In the genomic region with DNA sequence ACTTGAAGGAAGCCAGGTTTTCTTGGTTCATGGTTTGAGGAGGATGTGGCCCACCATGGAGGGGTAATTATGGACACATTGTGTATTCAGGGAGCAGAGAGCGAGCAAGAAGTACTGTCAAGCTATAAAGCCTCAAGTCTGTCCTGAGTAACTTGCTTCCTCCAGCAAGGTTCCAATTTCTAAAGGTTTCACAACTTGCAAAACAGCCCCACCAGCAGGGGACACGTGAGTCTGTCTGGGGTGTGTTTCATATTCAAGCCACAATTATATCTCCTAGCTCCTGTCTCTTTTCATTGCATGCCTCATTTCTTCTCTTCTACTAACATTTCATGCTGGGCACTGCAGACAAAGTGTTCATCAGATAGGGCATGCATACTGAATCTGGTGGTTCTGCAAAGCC, we compare ENCODE assay signal across 23 mouse cellular contexts. TPM values are rescaled to one million over a fixed set of nuclear protein-coding genes. Genes with fewer than 3 reads are reported as not detected.
DNase-seq lines count a peak whose midpoint lies in the region; ATAC-seq and TF ChIP-seq lines count a peak whose summit lies in the region.
"Had no signal": no experiment of that assay in that cellular context is flagged by ENCODE, and none has a peak within 500 bp of the region (broad histone marks: within the 10 kb centered on the region; RNA-seq: fewer than 3 reads in every experiment).

No protein-coding gene starts in this region.

- H3K4me3 ChIP-seq in hindbrain, postnatal 0 days (ENCODE audit: low read length): no peak overlapping the region
- no peak overlapping the region for H3K4me3 ChIP-seq in hindbrain, embryonic 11.5 days (ENCODE audit: low read depth, low read length)
- no peak overlapping the region for H3K4me3 ChIP-seq in hindbrain, embryonic 12.5 days
- H3K4me3 ChIP-seq: embryonic facial prominence, embryonic 13.5 days; forebrain, embryonic 15.5 days; limb, embryonic 12.5 days; liver, embryonic 13.5 days; midbrain, embryonic 12.5 days; neural tube, embryonic 12.5 days had no signal

- H3K9me3 ChIP-seq in hindbrain, postnatal 0 days (ENCODE audit: low read length): no peaks in the 10 kb centered on the region
- no peaks in the 10 kb centered on the region for H3K9me3 ChIP-seq in hindbrain, embryonic 11.5 days (ENCODE audit: control insufficient read depth, low read length)
- H3K9me3 ChIP-seq in hindbrain, embryonic 12.5 days (replicated peaks): no peaks in the 10 kb centered on the region
- H3K9me3 ChIP-seq: embryonic facial prominence, embryonic 13.5 days; forebrain, embryonic 15.5 days; limb, embryonic 12.5 days; liver, embryonic 13.5 days; midbrain, embryonic 12.5 days; neural tube, embryonic 12.5 days had no signal

- WGBS in hindbrain, postnatal 0 days: 37% methylated on average over 2 of the region's 2 CpGs
- 48% methylated on average over 2 of the region's 2 CpGs for WGBS in hindbrain, embryonic 11.5 days
- WGBS in hindbrain, embryonic 12.5 days: 45% methylated on average over 2 of the region's 2 CpGs

- TF ChIP-seq CTCF in hindbrain, postnatal 0 days (IDR thresholded peaks at IDR 0.05; ENCODE audit: low read depth): peak; percentile 9; the same call in 1 of the 2 replicates

- no peak overlapping the region for H3K9ac ChIP-seq in hindbrain, postnatal 0 days (replicated peaks; ENCODE audit: low read length)
- no peak overlapping the region for H3K9ac ChIP-seq in hindbrain, embryonic 11.5 days (ENCODE audit: low read depth, low read length)
- H3K9ac ChIP-seq in hindbrain, embryonic 12.5 days: no peak overlapping the region
- H3K9ac ChIP-seq: embryonic facial prominence, embryonic 13.5 days; forebrain, embryonic 15.5 days; limb, embryonic 12.5 days; liver, embryonic 13.5 days; lung, embryonic 14.5 days; midbrain, embryonic 12.5 days; neural tube, embryonic 12.5 days had no signal

- no peaks in the 10 kb centered on the region for H3K27me3 ChIP-seq in hindbrain, postnatal 0 days (ENCODE audit: insufficient read depth, low read length)
- H3K27me3 ChIP-seq in hindbrain, embryonic 11.5 days (ENCODE audit: control insufficient read depth, insufficient read depth, low read length): no peaks in the 10 kb centered on the region
- H3K27me3 ChIP-seq in hindbrain, embryonic 12.5 days: no peaks in the 10 kb centered on the region
- H3K27me3 ChIP-seq: embryonic facial prominence, embryonic 13.5 days; forebrain, embryonic 15.5 days; limb, embryonic 12.5 days; liver, embryonic 13.5 days; midbrain, embryonic 12.5 days; neural tube, embryonic 12.5 days had no signal

- no peak for ATAC-seq in hindbrain, postnatal 0 days
- no peak for ATAC-seq in hindbrain, embryonic 11.5 days (ENCODE audit: low FRiP score)
- ATAC-seq in hindbrain, embryonic 12.5 days (ENCODE audit: low FRiP score): no peak
- ATAC-seq: forebrain, embryonic 15.5 days had no signal

- no peaks in the 10 kb centered on the region for H3K36me3 ChIP-seq in hindbrain, postnatal 0 days (ENCODE audit: insufficient read depth, low read length)
- H3K36me3 ChIP-seq in hindbrain, embryonic 11.5 days (ENCODE audit: control insufficient read depth, insufficient read depth, low read length): no peaks in the 10 kb centered on the region
- no peaks in the 10 kb centered on the region for H3K36me3 ChIP-seq in hindbrain, embryonic 12.5 days
- H3K36me3 ChIP-seq: embryonic facial prominence, embryonic 13.5 days; forebrain, embryonic 15.5 days; limb, embryonic 12.5 days; liver, embryonic 13.5 days; midbrain, embryonic 12.5 days; neural tube, embryonic 12.5 days had no signal

- no peak overlapping the region for H3K27ac ChIP-seq in hindbrain, postnatal 0 days
- H3K27ac ChIP-seq in hindbrain, embryonic 11.5 days (ENCODE audit: low read depth, low read length): no peak overlapping the region
- H3K27ac ChIP-seq in hindbrain, embryonic 12.5 days: no peak overlapping the region
- H3K27ac ChIP-seq: embryonic facial prominence, embryonic 13.5 days; forebrain, embryonic 15.5 days; limb, embryonic 12.5 days; liver, embryonic 13.5 days; midbrain, embryonic 12.5 days; neural tube, embryonic 12.5 days had no signal

- DNase-seq in hindbrain, postnatal 0 days (ENCODE audit: low spot score): no peak
- no peak for DNase-seq in hindbrain, embryonic 11.5 days (ENCODE audit: low spot score)
- peak; percentile 2 for DNase-seq in induced T-regulatory cell, adult 2 months (ENCODE audit: low read depth)
- peak; percentile 16 for DNase-seq in thymus, postnatal 0 days (ENCODE audit: low spot score)
- DNase-seq in liver: no peak
- no peak for DNase-seq in urinary bladder, postnatal 10 days (ENCODE audit: low spot score)
- DNase-seq: adrenal gland, postnatal 36 days; B cell, adult 2 months; cerebellum, adult 18-20 months; kidney, adult 9 months; kidney, postnatal 36 days; liver, embryonic 13.5 days; lung, embryonic 14.5 days; lung, postnatal 36 days had no signal

- no peaks in the 10 kb centered on the region for H3K4me1 ChIP-seq in hindbrain, postnatal 0 days (ENCODE audit: insufficient read depth, low read length)
- H3K4me1 ChIP-seq in hindbrain, embryonic 11.5 days (replicated peaks; ENCODE audit: control insufficient read depth, insufficient read depth, low read length): no peaks in the 10 kb centered on the region
- no peaks in the 10 kb centered on the region for H3K4me1 ChIP-seq in hindbrain, embryonic 12.5 days
- H3K4me1 ChIP-seq: embryonic facial prominence, embryonic 13.5 days; forebrain, embryonic 15.5 days; limb, embryonic 12.5 days; liver, embryonic 13.5 days; midbrain, embryonic 12.5 days; neural tube, embryonic 12.5 days had no signal

- H3K4me2 ChIP-seq in hindbrain, postnatal 0 days (ENCODE audit: low read depth, low read length): no peak overlapping the region
- no peak overlapping the region for H3K4me2 ChIP-seq in hindbrain, embryonic 11.5 days (replicated peaks; ENCODE audit: low read depth, low read length)
- no peak overlapping the region for H3K4me2 ChIP-seq in hindbrain, embryonic 12.5 days (replicated peaks)
- H3K4me2 ChIP-seq: embryonic facial prominence, embryonic 13.5 days; forebrain, embryonic 15.5 days; limb, embryonic 12.5 days; liver, embryonic 13.5 days; lung, embryonic 14.5 days; midbrain, embryonic 12.5 days; neural tube, embryonic 12.5 days had no signal

RNA-seq across cellular contexts. Expression of gene Agbl1, which starts 53.1 kb away (rescaled TPM):
- 0.63 TPM in 1 of 2 replicates, not detected in the other for total RNA-seq in hindbrain, postnatal 0 days (2014; rRNA removed)
- polyA plus RNA-seq in hindbrain, postnatal 0 days (2015; fragmentation: Nextera tagmentation; extraction: Ambion mirVana): 0.15 and 0.18 TPM in 2 replicates
- polyA plus RNA-seq in hindbrain, embryonic 11.5 days (2014; fragmentation: Nextera tagmentation; extraction: Ambion mirVana): 0.15 and 0.28 TPM in 2 replicates
- 0.05 TPM in 1 of 2 replicates, not detected in the other for polyA plus RNA-seq in thymus, postnatal 0 days (2015; fragmentation: Nextera tagmentation; extraction: Ambion mirVana)
- 0.08 and 0.16 TPM in 2 replicates for polyA plus RNA-seq in hindbrain, embryonic 12.5 days (2016; fragmentation: Nextera tagmentation; extraction: Ambion mirVana)
- total RNA-seq: adrenal gland, postnatal 36 days; ES-E14 had no signal
- polyA plus RNA-seq: embryonic facial prominence, embryonic 13.5 days; heart, embryonic 16.5 days; intestine, embryonic 14.5 days; limb, embryonic 12.5 days; liver, embryonic 13.5 days; lung, embryonic 14.5 days had no signal

Comparison
In these comparisons a context has a peak if more than half of its experiments do, and no peak if none do; other contexts are left out.
1. DNase-seq: peak in induced T-regulatory cell, adult 2 months (single experiment) and thymus, postnatal 0 days (single experiment); none in hindbrain, postnatal 0 days (single experiment), hindbrain, embryonic 11.5 days (single experiment), liver (single experiment) and urinary bladder, postnatal 10 days (single experiment).